Mouse (Mus musculus) MN1 (cell line): ENCODE measurements around the gene Srgn.

Experiments
- DNase-seq: peaks from one replicate; pipeline ENCODE4 v3.0.0-alpha.2; 2016; ENCODE audit warnings: low spot score

The Srgn gene

GRCm38 (mm10) chr10:62527351-62527750, at the start of gene Srgn:
Gene Srgn (minus strand): TSS chr10:62527451.
- no peak for DNase-seq

- DNase-seq = no peak
These were observed 47.8 kb upstream of the Srgn start for GRCm38 (mm10) chr10:62575001-62575400.

- DNase-seq = no peak
These were observed 43.0 kb upstream of the Srgn start for GRCm38 (mm10) chr10:62570126-62570871.

GRCm38 (mm10) chr10:62568861-62569260, 41.6 kb upstream of the Srgn start:
- no peak for DNase-seq

GRCm38 (mm10) chr10:62557736-62558135, 30.5 kb upstream of the Srgn start:
- no peak for DNase-seq

GRCm38 (mm10) chr10:62556558-62556901, 29.3 kb upstream of the Srgn start:
- DNase-seq = no peak

- DNase-seq = no peak
These were observed 28.7 kb upstream of the Srgn start for GRCm38 (mm10) chr10:62555705-62556557.

- DNase-seq = no peak
These were observed 26.4 kb upstream of the Srgn start for GRCm38 (mm10) chr10:62553611-62554091.

- DNase-seq = no peak
These were observed 23.6 kb upstream of the Srgn start for GRCm38 (mm10) chr10:62550787-62551300.

GRCm38 (mm10) chr10:62549523-62550166, 22.4 kb upstream of the Srgn start:
- DNase-seq = peak; percentile 79

GRCm38 (mm10) chr10:62546441-62546840, 19.2 kb upstream of the Srgn start:
- no peak for DNase-seq

GRCm38 (mm10) chr10:62545759-62546158, 18.5 kb upstream of the Srgn start:
- DNase-seq = no peak

- DNase-seq = no peak
These were observed 17.1 kb upstream of the Srgn start for GRCm38 (mm10) chr10:62544316-62544715.

- DNase-seq = peak; percentile 39
These were observed 16.2 kb upstream of the Srgn start for GRCm38 (mm10) chr10:62543399-62543808.

- DNase-seq = peak; percentile 47
These were observed 15.7 kb upstream of the Srgn start for GRCm38 (mm10) chr10:62542928-62543327.

GRCm38 (mm10) chr10:62542507-62542906, 15.3 kb upstream of the Srgn start:
- no peak for DNase-seq

GRCm38 (mm10) chr10:62541499-62541898, 14.2 kb upstream of the Srgn start:
- DNase-seq = no peak

- DNase-seq = no peak
These were observed 13.5 kb upstream of the Srgn start for GRCm38 (mm10) chr10:62540800-62541199.

GRCm38 (mm10) chr10:62534509-62534908, 7.3 kb upstream of the Srgn start:
- no peak for DNase-seq

- no peak for DNase-seq
These were observed 5.6 kb upstream of the Srgn start for GRCm38 (mm10) chr10:62532832-62533231.

- DNase-seq = peak; percentile 68
These were observed 2.9 kb upstream of the Srgn start for GRCm38 (mm10) chr10:62530183-62530582.

- no peak for DNase-seq
These were observed 4.8 kb downstream of the Srgn start for GRCm38 (mm10) chr10:62522346-62522950.
